Mouse (Mus musculus): ENCODE measurements around the gene Hk2. TPM values are rescaled to one million over a fixed set of nuclear protein-coding genes. Genes with fewer than 3 reads are reported as not detected.

The Hk2 gene
- polyA plus RNA-seq, 1 experiment = 10.9 TPM

- no peaks in the 10 kb centered on the region for H3K27me3 ChIP-seq (ENCODE audit: control insufficient read depth, insufficient read depth, low read length)
- TF ChIP-seq CTCF (IDR thresholded peaks at IDR 0.05; ENCODE audit: control insufficient read depth, insufficient read depth, insufficient replicate concordance, low read depth, low read length) (no peak), POLR2A (IDR thresholded peaks at IDR 0.05; ENCODE audit: control insufficient read depth, low read depth, low read length) (no peak)
- no peaks in the 10 kb centered on the region for H3K36me3 ChIP-seq (ENCODE audit: control insufficient read depth, insufficient read depth, low read length)
- no peak overlapping the region for H3K4me3 ChIP-seq (ENCODE audit: control insufficient read depth, low read depth, low read length)
- H3K27ac ChIP-seq (ENCODE audit: control insufficient read depth, insufficient read depth, low read depth, low read length) = no peak overlapping the region
- no peaks in the 10 kb centered on the region for H3K4me1 ChIP-seq (ENCODE audit: control insufficient read depth, insufficient read depth, low read length)
Observed at GRCm38 (mm10) chr6:82753061-82753460, 21.2 kb downstream of the Hk2 start.

DNA sequence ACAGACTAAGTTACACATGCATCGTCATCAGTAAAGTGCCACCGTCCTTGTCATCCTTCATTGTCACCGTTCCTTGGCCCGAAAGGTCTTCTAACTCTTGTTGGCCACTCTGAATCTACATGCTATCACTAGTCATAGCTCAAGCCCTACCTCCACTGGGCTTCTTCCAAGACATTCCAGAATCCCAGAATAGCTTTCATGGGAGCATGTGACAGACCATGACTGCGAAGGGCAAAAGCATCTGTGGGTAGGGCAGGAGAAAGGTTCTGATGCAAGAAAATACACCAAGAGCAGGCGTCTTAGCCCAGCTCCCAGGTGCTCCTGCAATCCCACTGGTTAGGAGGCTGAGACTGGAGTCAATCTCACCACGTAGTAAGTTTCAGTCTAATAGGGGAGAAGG is 22.5 kb downstream of the Hk2 start:
- H3K36me3 ChIP-seq (ENCODE audit: control insufficient read depth, insufficient read depth, low read length) = no peaks in the 10 kb centered on the region
- no peaks in the 10 kb centered on the region for H3K4me1 ChIP-seq (ENCODE audit: control insufficient read depth, insufficient read depth, low read length)
- no peak overlapping the region for H3K27ac ChIP-seq (ENCODE audit: control insufficient read depth, insufficient read depth, low read depth, low read length)
- H3K27me3 ChIP-seq (ENCODE audit: control insufficient read depth, insufficient read depth, low read length) = no peaks in the 10 kb centered on the region
- H3K4me3 ChIP-seq (ENCODE audit: control insufficient read depth, low read depth, low read length) = no peak overlapping the region
- TF ChIP-seq POLR2A (IDR thresholded peaks at IDR 0.05; ENCODE audit: control insufficient read depth, low read depth, low read length) (no peak), CTCF (IDR thresholded peaks at IDR 0.05; ENCODE audit: control insufficient read depth, insufficient read depth, insufficient replicate concordance, low read depth, low read length) (no peak)

GRCm38 (mm10) chr6:82751031-82751430 is 23.2 kb downstream of the Hk2 start:
- Histone ChIP-seq H3K4me1 (ENCODE audit: control insufficient read depth, insufficient read depth, low read length) (no peaks in the 10 kb centered on the region), H3K27ac (ENCODE audit: control insufficient read depth, insufficient read depth, low read depth, low read length) (peak overlapping the region; percentile 26; the same call in 1 of the 2 replicates), H3K36me3 (ENCODE audit: control insufficient read depth, insufficient read depth, low read length) (no peaks in the 10 kb centered on the region), H3K4me3 (ENCODE audit: control insufficient read depth, low read depth, low read length) (no peak overlapping the region), H3K27me3 (ENCODE audit: control insufficient read depth, insufficient read depth, low read length) (no peaks in the 10 kb centered on the region)
- TF ChIP-seq POLR2A (IDR thresholded peaks at IDR 0.05; ENCODE audit: control insufficient read depth, low read depth, low read length) (no peak), CTCF (IDR thresholded peaks at IDR 0.05; ENCODE audit: control insufficient read depth, insufficient read depth, insufficient replicate concordance, low read depth, low read length) (no peak)

DNA sequence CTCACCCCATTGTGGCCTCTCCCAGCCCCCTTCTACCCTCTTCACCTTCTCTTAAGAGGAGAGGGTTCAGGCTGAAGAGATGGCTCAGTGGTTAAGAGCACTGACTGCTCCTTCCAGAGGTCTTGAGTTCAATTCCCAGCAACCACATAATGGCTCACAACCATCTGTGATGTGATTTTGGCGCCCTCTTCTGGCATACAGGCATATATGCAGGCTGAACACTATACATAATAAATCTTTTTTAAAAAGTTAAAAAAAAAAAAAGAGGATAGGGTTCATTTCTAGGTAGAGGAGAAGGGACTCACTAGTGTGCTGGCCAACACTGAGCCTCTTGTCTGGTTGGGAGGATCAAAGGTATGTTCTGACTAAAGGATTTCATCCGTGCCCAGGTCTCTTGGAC is 24.2 kb downstream of the Hk2 start:
- H3K27ac ChIP-seq (ENCODE audit: control insufficient read depth, insufficient read depth, low read depth, low read length) = no peak overlapping the region; the same call in 1 of the 2 replicates
- H3K27me3 ChIP-seq (ENCODE audit: control insufficient read depth, insufficient read depth, low read length) = no peaks in the 10 kb centered on the region
- H3K4me3 ChIP-seq (ENCODE audit: control insufficient read depth, low read depth, low read length) = no peak overlapping the region
- H3K4me1 ChIP-seq (ENCODE audit: control insufficient read depth, insufficient read depth, low read length) = no peaks in the 10 kb centered on the region
- TF ChIP-seq POLR2A (IDR thresholded peaks at IDR 0.05; ENCODE audit: control insufficient read depth, low read depth, low read length) = no peak
- no peak for TF ChIP-seq CTCF (IDR thresholded peaks at IDR 0.05; ENCODE audit: control insufficient read depth, insufficient read depth, insufficient replicate concordance, low read depth, low read length)
- H3K36me3 ChIP-seq (ENCODE audit: control insufficient read depth, insufficient read depth, low read length) = no peaks in the 10 kb centered on the region

DNA sequence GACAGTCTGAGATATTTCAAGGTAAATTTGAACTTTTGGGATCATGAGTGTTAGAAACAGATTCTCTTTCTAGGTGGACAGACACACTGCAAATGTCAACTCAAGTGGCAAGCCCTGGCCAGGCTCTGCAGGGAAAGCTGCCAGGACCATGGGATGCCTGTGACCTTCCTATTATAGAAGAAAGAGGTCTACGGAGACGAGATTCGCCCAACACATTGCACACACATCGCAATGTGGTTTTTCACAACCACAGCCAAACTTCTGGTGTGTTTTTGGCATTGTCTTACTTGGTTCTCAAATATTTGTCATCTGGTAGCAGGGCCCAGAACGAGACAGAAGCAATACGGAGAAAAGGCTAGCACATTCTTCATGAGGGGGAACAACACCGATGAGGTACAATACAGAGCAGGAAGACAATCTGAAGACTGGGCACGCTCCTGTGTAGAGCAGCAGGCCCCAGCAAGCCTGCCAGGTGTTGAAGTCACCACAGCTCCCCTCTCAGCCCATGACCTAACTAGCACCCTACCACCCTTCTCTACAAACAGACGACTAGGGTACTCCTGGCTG is 26.1 kb downstream of the Hk2 start:
- Histone ChIP-seq H3K27me3 (ENCODE audit: control insufficient read depth, insufficient read depth, low read length) (no peaks in the 10 kb centered on the region), H3K36me3 (ENCODE audit: control insufficient read depth, insufficient read depth, low read length) (no peaks in the 10 kb centered on the region), H3K27ac (ENCODE audit: control insufficient read depth, insufficient read depth, low read depth, low read length) (no peak overlapping the region), H3K4me1 (ENCODE audit: control insufficient read depth, insufficient read depth, low read length) (no peaks in the 10 kb centered on the region), H3K4me3 (ENCODE audit: control insufficient read depth, low read depth, low read length) (no peak overlapping the region)
- TF ChIP-seq POLR2A (IDR thresholded peaks at IDR 0.05; ENCODE audit: control insufficient read depth, low read depth, low read length) (no peak), CTCF (IDR thresholded peaks at IDR 0.05; ENCODE audit: control insufficient read depth, insufficient read depth, insufficient replicate concordance, low read depth, low read length) (no peak)

DNA sequence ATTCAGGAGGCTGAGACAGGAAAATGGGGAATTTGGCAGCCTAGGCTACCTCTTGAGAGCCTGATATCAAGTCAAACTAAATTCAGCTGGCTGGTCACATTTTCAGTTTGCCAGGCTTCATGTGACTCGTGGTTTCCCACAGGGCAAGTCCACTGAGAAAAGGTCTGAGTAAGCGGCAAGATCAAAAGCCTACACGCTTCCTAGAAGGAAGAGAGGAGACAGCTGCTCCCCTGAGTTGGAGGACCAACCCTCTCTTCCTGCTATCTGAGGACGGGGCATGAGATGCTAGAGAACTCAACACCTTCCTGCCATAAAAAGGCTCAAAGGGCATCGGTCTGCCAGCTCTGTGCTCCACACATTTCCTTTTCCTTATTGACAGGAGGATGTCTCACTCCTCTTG is 27.2 kb downstream of the Hk2 start:
- H3K4me1 ChIP-seq (ENCODE audit: control insufficient read depth, insufficient read depth, low read length) = no peaks in the 10 kb centered on the region
- no peaks in the 10 kb centered on the region for H3K27me3 ChIP-seq (ENCODE audit: control insufficient read depth, insufficient read depth, low read length)
- H3K4me3 ChIP-seq (ENCODE audit: control insufficient read depth, low read depth, low read length) = no peak overlapping the region
- no peaks in the 10 kb centered on the region for H3K36me3 ChIP-seq (ENCODE audit: control insufficient read depth, insufficient read depth, low read length)
- no peak for TF ChIP-seq POLR2A (IDR thresholded peaks at IDR 0.05; ENCODE audit: control insufficient read depth, low read depth, low read length)
- no peak for TF ChIP-seq CTCF (IDR thresholded peaks at IDR 0.05; ENCODE audit: control insufficient read depth, insufficient read depth, insufficient replicate concordance, low read depth, low read length)
- H3K27ac ChIP-seq (ENCODE audit: control insufficient read depth, insufficient read depth, low read depth, low read length) = no peak overlapping the region

- H3K4me1 ChIP-seq (ENCODE audit: control insufficient read depth, insufficient read depth, low read length) = no peaks in the 10 kb centered on the region
- TF ChIP-seq CTCF (IDR thresholded peaks at IDR 0.05; ENCODE audit: control insufficient read depth, insufficient read depth, insufficient replicate concordance, low read depth, low read length) (no peak), POLR2A (IDR thresholded peaks at IDR 0.05; ENCODE audit: control insufficient read depth, low read depth, low read length) (no peak)
- H3K36me3 ChIP-seq (ENCODE audit: control insufficient read depth, insufficient read depth, low read length) = no peaks in the 10 kb centered on the region
- no peaks in the 10 kb centered on the region for H3K27me3 ChIP-seq (ENCODE audit: control insufficient read depth, insufficient read depth, low read length)
- no peak overlapping the region for H3K4me3 ChIP-seq (ENCODE audit: control insufficient read depth, low read depth, low read length)
- H3K27ac ChIP-seq (ENCODE audit: control insufficient read depth, insufficient read depth, low read depth, low read length) = no peak overlapping the region
Observed at GRCm38 (mm10) chr6:82744553-82744952, 29.7 kb downstream of the Hk2 start.

GRCm38 (mm10) chr6:82741518-82741880 is 32.8 kb downstream of the Hk2 start:
- Histone ChIP-seq H3K27ac (ENCODE audit: control insufficient read depth, insufficient read depth, low read depth, low read length) (peak overlapping the region; percentile 16), H3K36me3 (ENCODE audit: control insufficient read depth, insufficient read depth, low read length) (no peaks in the 10 kb centered on the region), H3K4me1 (ENCODE audit: control insufficient read depth, insufficient read depth, low read length) (no peaks in the 10 kb centered on the region), H3K27me3 (ENCODE audit: control insufficient read depth, insufficient read depth, low read length) (no peaks in the 10 kb centered on the region), H3K4me3 (ENCODE audit: control insufficient read depth, low read depth, low read length) (no peak overlapping the region)
- no peak for TF ChIP-seq CTCF (IDR thresholded peaks at IDR 0.05; ENCODE audit: control insufficient read depth, insufficient read depth, insufficient replicate concordance, low read depth, low read length)
- no peak for TF ChIP-seq POLR2A (IDR thresholded peaks at IDR 0.05; ENCODE audit: control insufficient read depth, low read depth, low read length)

All from testis, adult 2 months (tissue).